Mouse (Mus musculus): Measurements from ENCODE around the gene 4930442H23Rik.
A peak's percentile ranks its signal among the peaks of the same experiment; 100 is the strongest.

Gene 4930442H23Rik

GRCm38 (mm10) chr10:81145307-81145706, 38.3 kb downstream of the 4930442H23Rik start:
- no peak for DNase-seq (ENCODE audit: low spot score)

DNA sequence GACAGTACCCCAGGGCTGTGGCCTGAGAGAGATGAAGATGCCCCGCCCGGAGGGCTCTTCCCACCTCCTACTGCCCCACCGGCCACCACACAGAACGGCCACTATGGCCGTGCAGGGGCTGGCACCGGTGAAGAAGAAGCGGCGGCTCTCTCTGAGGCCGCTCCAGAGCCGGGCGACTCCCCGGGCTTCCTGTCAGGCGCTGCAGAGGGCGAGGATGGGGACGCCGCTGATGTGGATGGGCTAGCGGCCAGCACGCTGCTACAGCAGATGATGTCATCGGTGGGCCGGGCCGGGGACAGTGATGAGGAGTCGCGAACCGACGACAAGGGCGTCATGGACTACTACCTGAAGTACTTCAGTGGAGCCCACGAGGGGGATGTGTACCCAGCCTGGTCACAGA, 39.0 kb downstream of the 4930442H23Rik start:
- peak; percentile 47 for DNase-seq (ENCODE audit: low spot score)

DNA sequence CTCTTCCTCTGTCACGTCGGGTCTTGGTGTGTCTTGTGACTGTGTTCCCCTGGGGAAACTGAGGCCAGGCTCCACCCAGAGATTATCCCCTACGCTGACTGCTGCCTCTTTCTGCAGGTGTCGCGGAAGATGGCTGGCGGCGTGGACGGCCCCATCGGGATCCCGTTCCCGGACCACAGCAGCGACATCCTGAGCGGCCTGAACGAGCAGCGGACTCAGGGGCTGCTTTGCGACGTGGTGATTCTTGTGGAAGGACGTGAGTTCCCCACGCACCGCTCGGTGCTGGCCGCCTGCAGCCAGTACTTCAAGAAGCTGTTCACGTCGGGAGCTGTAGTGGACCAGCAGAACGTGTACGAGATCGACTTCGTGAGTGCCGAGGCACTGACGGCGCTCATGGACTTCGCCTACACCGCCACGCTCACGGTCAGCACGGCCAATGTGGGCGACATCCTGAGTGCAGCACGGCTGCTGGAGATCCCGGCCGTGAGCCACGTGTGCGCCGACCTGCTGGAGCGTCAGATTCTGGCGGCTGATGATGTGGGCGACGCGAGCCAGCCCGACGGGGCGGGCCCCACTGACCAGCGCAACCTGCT, 39.7 kb downstream of the 4930442H23Rik start:
- no peak for DNase-seq (ENCODE audit: low spot score)

- DNase-seq (ENCODE audit: low spot score): no peak
These were observed 40.5 kb downstream of the 4930442H23Rik start for GRCm38 (mm10) chr10:81143157-81143633.

- no peak for DNase-seq (ENCODE audit: low spot score)
These were observed 41.1 kb downstream of the 4930442H23Rik start for GRCm38 (mm10) chr10:81142551-81142981.

DNA sequence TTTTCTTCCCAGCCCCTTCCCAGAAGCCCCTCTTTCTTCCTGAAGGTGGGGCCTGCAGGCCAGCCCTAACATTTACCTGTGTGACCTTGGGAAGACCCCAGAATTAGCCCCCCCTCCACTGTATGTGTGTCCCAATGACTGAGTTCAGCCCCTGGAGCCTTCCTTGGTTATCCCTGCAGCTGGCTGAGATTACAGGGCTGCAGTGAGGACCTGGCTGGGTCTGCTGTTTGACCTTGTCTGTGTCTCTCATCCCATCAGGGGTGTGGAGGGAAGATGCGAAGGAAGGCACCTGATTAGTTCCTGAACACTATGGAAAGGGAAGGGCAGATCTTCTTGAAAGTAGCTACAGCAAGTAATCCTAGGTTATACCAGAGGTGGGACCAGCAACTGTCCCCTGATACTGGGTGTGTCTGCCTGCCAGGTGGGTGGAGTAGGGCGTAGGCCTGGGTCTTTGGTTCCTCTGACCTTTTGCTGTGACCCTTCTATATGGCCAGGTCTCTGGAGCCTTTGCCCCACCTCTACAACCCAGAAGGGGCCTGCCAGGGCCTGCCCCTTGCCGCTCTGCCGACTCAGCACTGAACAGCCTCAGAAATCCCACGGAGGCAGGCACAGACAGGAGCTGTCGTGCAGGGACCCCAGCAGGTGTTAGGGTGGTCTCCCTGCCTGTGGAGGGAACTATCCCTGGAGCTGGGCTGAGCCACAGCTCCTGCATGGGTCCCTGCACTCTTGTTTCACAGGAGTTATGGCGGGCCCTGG, 42.0 kb downstream of the 4930442H23Rik start:
- no peak for DNase-seq (ENCODE audit: low spot score)

- no peak for DNase-seq (ENCODE audit: low spot score)
These were observed 42.8 kb downstream of the 4930442H23Rik start for GRCm38 (mm10) chr10:81140717-81141454.

DNA sequence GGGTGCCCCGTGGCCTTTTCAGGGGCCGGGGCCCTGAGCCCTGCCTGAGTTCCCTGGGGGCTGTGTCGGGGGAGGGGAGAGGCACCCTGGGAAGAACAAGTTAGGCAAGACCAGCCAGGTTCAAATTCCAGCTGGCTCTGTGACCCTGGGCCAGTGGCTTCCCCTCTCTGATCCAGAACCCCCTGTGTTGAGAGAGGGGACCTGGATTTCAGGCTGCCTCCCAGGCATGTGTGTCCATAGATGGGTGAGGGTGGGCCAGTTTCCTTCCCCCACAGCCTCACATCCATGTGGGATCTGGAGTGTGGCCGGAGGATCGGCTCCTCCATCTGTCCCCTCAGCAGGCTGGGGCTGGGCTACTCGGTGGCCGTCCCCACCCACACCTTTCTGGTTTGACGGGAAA, 43.6 kb downstream of the 4930442H23Rik start:
- no peak for DNase-seq (ENCODE audit: low spot score)

DNA sequence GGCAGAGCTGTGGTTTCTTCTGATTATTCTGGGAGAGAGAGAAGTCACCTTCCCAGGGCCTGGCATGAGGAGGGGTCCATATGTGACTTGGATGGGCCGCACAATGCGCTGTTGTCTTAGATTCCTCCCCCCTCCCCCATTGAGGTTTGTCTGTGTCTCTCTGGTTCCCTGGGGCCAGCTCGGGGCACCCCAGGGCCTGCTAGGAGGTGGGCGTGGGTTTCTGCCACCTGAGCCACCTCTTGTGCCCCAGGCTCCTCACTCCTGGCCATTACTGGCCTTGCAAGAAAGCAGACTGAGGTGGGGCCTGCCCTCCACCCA, 44.2 kb downstream of the 4930442H23Rik start:
- DNase-seq (ENCODE audit: low spot score): no peak

- DNase-seq (ENCODE audit: low spot score): no peak
These were observed 44.7 kb downstream of the 4930442H23Rik start for GRCm38 (mm10) chr10:81138821-81139528.

GRCm38 (mm10) chr10:81138131-81138782, 45.4 kb downstream of the 4930442H23Rik start:
- DNase-seq (ENCODE audit: low spot score): no peak

GRCm38 (mm10) chr10:81137252-81138130, 46.2 kb downstream of the 4930442H23Rik start:
- peak; percentile 99 for DNase-seq (ENCODE audit: low spot score)

DNA sequence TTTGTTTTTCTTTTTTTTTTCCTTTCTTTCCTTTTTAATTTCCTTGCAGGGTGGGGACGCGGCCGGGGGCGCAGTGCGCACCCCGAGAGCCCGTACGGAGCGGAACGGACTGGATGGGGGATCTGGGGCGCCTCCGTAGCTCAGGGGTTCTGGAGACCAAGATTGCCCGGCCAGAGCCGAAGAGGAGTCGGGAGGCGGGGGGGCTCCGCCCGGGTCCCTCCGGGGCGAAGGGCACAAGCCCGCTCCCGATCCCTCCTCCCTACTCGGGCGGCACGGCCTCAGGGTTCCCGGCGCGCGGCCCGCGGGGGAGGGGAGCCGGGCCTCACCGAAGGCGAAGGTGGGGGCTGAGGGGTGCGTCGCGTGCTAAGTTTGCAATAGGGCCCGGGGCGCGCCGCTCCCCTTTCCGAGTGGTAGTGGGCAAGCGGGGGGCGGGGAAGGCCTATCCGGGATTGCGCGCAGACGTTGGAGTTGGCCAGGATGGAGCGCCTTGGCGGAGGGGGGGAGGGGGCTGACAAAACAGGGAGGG, 46.9 kb downstream of the 4930442H23Rik start:
- peak; percentile 61 for DNase-seq (ENCODE audit: low spot score)

- peak; percentile 87 for DNase-seq (ENCODE audit: low spot score)
These were observed 47.6 kb downstream of the 4930442H23Rik start for GRCm38 (mm10) chr10:81135831-81136705.

DNA sequence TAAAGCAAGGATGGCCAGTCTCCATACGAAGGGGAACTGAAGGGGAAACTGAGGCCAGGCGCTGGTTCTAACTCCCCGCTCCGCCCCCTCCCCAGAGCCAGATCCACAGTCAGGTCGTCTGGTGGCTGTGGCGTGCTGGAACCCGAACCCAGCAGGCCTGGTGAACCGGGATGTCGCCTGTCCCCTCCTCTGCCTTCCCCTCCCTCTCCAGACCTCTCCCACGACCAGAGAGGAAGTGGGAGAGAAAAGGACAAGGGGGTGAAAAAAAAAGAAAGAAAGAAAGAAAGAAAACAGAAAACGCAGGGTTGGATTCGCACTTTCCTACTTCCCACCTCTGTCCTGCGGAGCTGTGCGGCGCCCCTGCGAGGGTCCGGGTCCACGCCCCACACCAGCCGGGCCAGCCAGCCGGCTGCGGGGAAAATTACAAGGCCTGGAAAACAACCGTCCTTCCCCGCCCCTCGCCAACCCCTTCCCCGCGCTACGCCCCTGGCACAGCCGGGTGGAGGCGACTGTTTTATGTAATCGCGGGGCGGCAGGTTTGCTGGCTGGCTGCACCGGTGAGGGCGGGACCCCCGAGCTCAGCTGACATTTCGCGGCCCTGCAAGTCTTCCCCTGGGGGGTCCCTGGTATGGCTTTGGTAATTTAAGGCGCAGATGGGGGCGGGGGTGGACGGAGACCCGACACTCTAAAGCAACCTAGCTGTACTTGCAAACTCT, 48.5 kb downstream of the 4930442H23Rik start, which contains the start of gene Zbtb7a:
Gene Zbtb7a (plus strand): TSS at position 255 of the 716 bp plus-strand sequence.
- DNase-seq (ENCODE audit: low spot score): peak; percentile 57

- DNase-seq (ENCODE audit: low spot score): peak; percentile 91
These were observed 49.5 kb downstream of the 4930442H23Rik start for GRCm38 (mm10) chr10:81134181-81134587.

All from lung, postnatal 25 days (tissue).